Mouse (Mus musculus) midbrain, embryonic 14.5 days (tissue): Measurements from ENCODE around the gene Rtf2. TPM values are rescaled to one million over a fixed set of nuclear protein-coding genes. Genes with fewer than 3 reads are reported as not detected.

Source experiments
- ATAC-seq: fragments of 200-750 bp; cut with Nextera tagmentation; 2 replicates; pipeline ENCODE4 v1.8.0; 2017; ENCODE audit warnings: moderate number of reproducible peaks, moderate library complexity; ENCODE audit not compliant: low FRiP score, low TSS enrichment
- DNase-seq: peaks from one replicate; pipeline ENCODE4 v3.0.0-alpha.2; 2015
- H3K27ac ChIP-seq: fragments of 300-500 bp; sonication (generic); replicated peaks from 2 replicates; pipeline ENCODE4 v1.5.1; 2014; ENCODE audit warnings: mild to moderate bottlenecking, low read depth, low read length, moderate library complexity
- H3K27me3 ChIP-seq: fragments of 300-500 bp; sonication (generic); 2 replicates; pipeline ENCODE4 v1.6.1; 2014; ENCODE audit warnings: low read length, control low read depth, mixed read lengths; ENCODE audit not compliant: control insufficient read depth, insufficient read depth
- H3K36me3 ChIP-seq: fragments of 300-500 bp; sonication (generic); 2 replicates; pipeline ENCODE4 v1.6.1; 2014; ENCODE audit warnings: low read length, control low read depth; ENCODE audit not compliant: control insufficient read depth, insufficient read depth
- H3K4me1 ChIP-seq: fragments of 300-500 bp; sonication (generic); 2 replicates; pipeline ENCODE4 v1.6.1; 2014; ENCODE audit warnings: mild to moderate bottlenecking, antibody characterized with exemption, low read length, control low read depth; ENCODE audit not compliant: control insufficient read depth, insufficient read depth
- H3K4me2 ChIP-seq: fragments of 300-500 bp; sonication (generic); 2 replicates; pipeline ENCODE4 v1.6.1; 2014; ENCODE audit warnings: mild to moderate bottlenecking, low read length, moderate library complexity
- H3K4me3 ChIP-seq: fragments of 300-500 bp; sonication (generic); replicated peaks from 2 replicates; pipeline ENCODE4 v1.5.1; 2014; ENCODE audit warnings: low read depth, low read length
- H3K9ac ChIP-seq: fragments of 300-500 bp; sonication (generic); replicated peaks from 2 replicates; pipeline ENCODE4 v1.6.1; 2014; ENCODE audit warnings: mild to moderate bottlenecking, low read length, moderate library complexity
- H3K9me3 ChIP-seq: fragments of 300-500 bp; sonication (generic); 2 replicates; pipeline ENCODE4 v1.6.1; 2016; ENCODE audit warnings: low read length, control low read depth, mixed read lengths; ENCODE audit not compliant: control insufficient read depth
- WGBS: fragments of 180-500 bp; shearing (Covaris S2); extraction: QIAGEN DNeasy Blood & Tissue Kit; methylation state at CpG from one replicate; pipeline ENCODE4 v1.1.7; 2014; 5-methylcytosine and 5-hydroxymethylcytosine counted together
- polyA plus RNA-seq: library from polyadenylated mRNA; unstranded; fragments of >200 nt; fragmentation: Nextera tagmentation; extraction: Ambion mirVana; gene quantifications from 2 replicates; pipeline ENCODE4 v1.2.1, GENCODE M21; 2014

Gene Rtf2
- polyA plus RNA-seq, 1 experiment from 2014 or later = 101 TPM

DNA sequence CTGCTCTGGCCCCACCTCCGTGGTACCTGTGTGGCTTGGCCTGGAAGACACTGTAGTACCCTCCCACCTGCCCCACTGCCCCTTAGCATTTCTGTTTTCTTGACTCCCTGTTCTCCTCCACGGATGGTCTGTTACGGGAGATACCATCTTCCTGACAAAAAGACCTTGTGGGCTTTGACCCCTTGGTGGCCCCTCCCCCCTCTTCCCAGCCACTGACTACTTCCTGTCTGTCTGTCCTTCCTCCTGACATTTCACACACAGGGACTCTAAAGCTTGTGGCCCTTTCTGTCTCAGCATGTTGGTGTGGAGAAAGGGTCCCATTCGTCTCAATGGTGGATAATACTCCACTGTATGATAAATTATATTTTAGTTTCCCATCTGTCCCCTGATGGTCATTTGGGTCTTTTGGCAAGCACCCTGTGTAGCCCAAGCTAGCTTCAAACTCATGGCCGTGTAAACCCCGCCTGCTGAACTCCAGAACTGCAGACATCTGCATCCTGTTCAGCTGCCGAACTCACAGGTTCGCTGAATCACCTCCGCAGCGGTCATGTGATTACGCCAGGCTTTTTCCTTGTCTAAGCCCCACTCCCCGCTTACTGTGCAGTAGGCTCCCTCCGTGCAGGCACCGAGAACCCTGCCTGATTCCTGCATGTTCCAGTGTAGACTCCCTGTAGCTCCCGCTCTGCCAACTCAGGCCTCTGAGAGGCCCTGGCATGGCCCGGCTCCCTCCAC lies 41.5 kb downstream of the Rtf2 start:
- ATAC-seq = no peak
- Histone ChIP-seq H3K27me3 (no peaks in the 10 kb centered on the region), H3K9ac (no peak overlapping the region), H3K36me3 (no peaks in the 10 kb centered on the region), H3K27ac (no peak overlapping the region), H3K4me1 (no peaks in the 10 kb centered on the region), H3K4me3 (no peak overlapping the region), H3K9me3 (no peaks in the 10 kb centered on the region), H3K4me2 (no peak overlapping the region)
- 89% methylated on average over 16 of the region's 16 CpGs for WGBS
- DNase-seq = no peak

DNA sequence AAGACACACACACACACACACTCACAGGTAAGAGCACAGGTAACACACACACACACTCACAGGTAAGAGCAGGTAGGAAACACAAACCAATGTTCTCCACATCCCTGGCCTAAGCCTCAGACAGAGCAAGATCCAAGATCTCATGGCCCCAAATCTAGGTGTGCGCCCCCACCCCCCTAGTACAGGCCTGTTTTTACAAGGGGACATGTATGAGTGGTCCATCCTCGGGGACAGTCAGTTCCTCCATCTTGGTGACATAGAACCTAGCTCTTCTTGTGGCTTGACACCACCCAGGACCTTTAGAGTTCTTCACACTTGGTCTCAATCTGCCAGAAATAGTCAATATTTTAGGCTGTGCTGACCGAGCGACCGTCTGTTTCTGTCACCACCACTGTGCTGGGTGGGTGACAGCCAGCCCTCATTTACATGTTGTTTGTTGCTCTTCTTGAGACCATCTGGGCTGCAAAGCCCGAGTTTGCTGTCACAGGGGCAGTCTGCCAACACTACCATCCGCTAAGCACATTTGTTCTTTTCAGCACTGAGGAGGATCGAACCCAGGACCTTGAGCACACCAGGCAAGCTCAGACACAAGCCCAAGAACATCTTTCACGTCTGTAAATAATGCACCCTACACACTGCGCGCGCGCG lies 43.5 kb downstream of the Rtf2 start:
- no peak for DNase-seq
- no peak for ATAC-seq
- no peaks in the 10 kb centered on the region for H3K27me3 ChIP-seq
- H3K4me3 ChIP-seq = no peak overlapping the region
- H3K4me2 ChIP-seq = no peak overlapping the region
- H3K36me3 ChIP-seq = no peaks in the 10 kb centered on the region
- 84% methylated on average over 14 of the region's 14 CpGs for WGBS
- H3K9ac ChIP-seq = no peak overlapping the region
- no peak overlapping the region for H3K27ac ChIP-seq
- no peaks in the 10 kb centered on the region for H3K9me3 ChIP-seq
- H3K4me1 ChIP-seq = no peaks in the 10 kb centered on the region

DNA sequence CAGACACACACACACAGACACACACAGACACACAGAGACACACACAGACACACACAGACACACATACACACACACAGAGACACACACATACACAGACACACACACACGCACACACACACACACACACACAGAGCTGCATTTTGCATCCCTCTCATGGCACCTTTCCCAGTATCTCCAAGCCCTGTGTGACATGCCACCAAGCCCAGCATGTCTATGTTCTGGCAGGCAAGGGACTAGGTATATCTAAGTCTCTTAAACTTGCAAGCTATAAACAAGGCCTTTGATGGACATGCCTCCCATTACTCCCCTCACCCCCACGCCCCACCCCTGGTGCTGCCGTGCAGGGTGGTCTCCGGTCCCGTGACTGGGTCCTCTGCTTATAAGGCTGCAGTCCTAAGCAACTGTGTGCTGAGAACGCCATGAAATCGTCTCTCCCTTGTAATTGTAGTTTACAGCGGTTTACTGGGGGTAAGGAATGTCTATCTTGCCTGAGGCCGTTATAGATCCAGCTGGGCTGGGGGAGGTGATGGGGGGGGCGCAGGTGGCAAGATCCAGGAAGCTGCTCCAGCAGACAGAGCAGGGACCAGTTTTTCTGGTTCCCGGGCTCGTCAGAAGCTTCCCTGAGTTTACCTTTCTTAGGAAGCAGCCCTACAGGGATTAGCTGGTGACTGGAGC lies 44.5 kb downstream of the Rtf2 start:
- WGBS = 45% methylated on average over 12 of the region's 12 CpGs
- H3K9ac ChIP-seq = no peak overlapping the region
- no peaks in the 10 kb centered on the region for H3K9me3 ChIP-seq
- no peaks in the 10 kb centered on the region for H3K4me1 ChIP-seq
- no peaks in the 10 kb centered on the region for H3K36me3 ChIP-seq
- no peak overlapping the region for H3K4me3 ChIP-seq
- DNase-seq (no peak), ATAC-seq (no peak)
- H3K27me3 ChIP-seq = no peaks in the 10 kb centered on the region
- no peak overlapping the region for H3K4me2 ChIP-seq
- no peak overlapping the region for H3K27ac ChIP-seq

DNA sequence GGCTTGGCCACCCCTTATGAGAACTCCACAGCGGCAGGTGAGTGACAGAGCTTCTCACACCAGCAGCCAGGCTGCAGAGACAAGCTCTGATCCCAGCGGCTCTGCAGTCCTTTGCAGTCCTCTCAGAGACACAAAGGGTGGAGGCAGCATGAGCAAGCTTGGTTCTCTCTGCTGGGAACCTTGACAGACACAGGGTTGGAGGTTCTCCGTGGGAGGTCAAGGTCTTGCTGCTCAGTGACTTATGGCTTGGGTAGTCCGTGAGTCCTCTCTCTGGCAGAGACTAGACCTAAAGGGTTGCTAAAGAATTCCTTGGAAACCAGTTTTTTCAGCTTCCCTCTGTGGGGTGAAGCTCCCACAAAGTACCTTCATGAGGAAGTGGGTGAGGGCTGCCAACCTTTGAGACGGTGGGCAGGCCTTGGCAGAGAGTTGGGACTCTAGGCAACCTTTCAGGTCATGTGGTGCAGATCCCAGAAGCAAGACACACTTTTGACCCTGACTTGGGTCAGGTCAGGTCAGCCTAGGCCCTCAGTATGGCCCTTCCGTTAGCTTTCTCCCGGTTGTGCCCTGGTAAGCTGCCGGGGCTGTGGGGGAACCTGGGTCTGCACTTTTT lies 56.5 kb downstream of the Rtf2 start:
- WGBS = 75% methylated on average over 8 of the region's 8 CpGs

GRCm38 (mm10) chr2:172498823-172499222 lies 58.5 kb downstream of the Rtf2 start:
- no peak overlapping the region for H3K4me2 ChIP-seq
- no peaks in the 10 kb centered on the region for H3K27me3 ChIP-seq
- ATAC-seq (no peak), DNase-seq (no peak)
- no peaks in the 10 kb centered on the region for H3K36me3 ChIP-seq
- H3K27ac ChIP-seq = no peak overlapping the region
- no peaks in the 10 kb centered on the region for H3K4me1 ChIP-seq
- no peak overlapping the region for H3K9ac ChIP-seq
- no peaks in the 10 kb centered on the region for H3K9me3 ChIP-seq
- WGBS = 38% methylated on average over 3 of the region's 3 CpGs
- no peak overlapping the region for H3K4me3 ChIP-seq

More for the DNA sequence above, 56.5 kb downstream of the Rtf2 start:
- Histone ChIP-seq H3K4me1 (no peaks in the 10 kb centered on the region), H3K36me3 (no peaks in the 10 kb centered on the region), H3K4me3 (no peak overlapping the region), H3K27me3 (no peaks in the 10 kb centered on the region), H3K9me3 (no peaks in the 10 kb centered on the region), H3K9ac (no peak overlapping the region), H3K4me2 (no peak overlapping the region), H3K27ac (no peak overlapping the region)
- DNase-seq (no peak), ATAC-seq (no peak)

GRCm38 (mm10) chr2:172500752-172501316 lies 60.5 kb downstream of the Rtf2 start:
- no peak overlapping the region for H3K4me3 ChIP-seq
- DNase-seq (no peak), ATAC-seq (no peak)
- 60% methylated on average over 7 of the region's 7 CpGs for WGBS
- no peak overlapping the region for H3K27ac ChIP-seq
- no peaks in the 10 kb centered on the region for H3K4me1 ChIP-seq
- H3K36me3 ChIP-seq = no peaks in the 10 kb centered on the region
- H3K9me3 ChIP-seq = no peaks in the 10 kb centered on the region
- H3K27me3 ChIP-seq = no peaks in the 10 kb centered on the region
- H3K9ac ChIP-seq = no peak overlapping the region
- H3K4me2 ChIP-seq = no peak overlapping the region

GRCm38 (mm10) chr2:172501341-172501740 lies 61.0 kb downstream of the Rtf2 start:
- no peak overlapping the region for H3K27ac ChIP-seq
- DNase-seq (peak; percentile 87), ATAC-seq (no peak)
- no peak overlapping the region for H3K4me2 ChIP-seq
- H3K36me3 ChIP-seq = no peaks in the 10 kb centered on the region
- no peaks in the 10 kb centered on the region for H3K4me1 ChIP-seq
- no peak overlapping the region for H3K4me3 ChIP-seq
- no peaks in the 10 kb centered on the region for H3K27me3 ChIP-seq
- WGBS = 2% methylated on average over 4 of the region's 4 CpGs
- H3K9me3 ChIP-seq = no peaks in the 10 kb centered on the region
- no peak overlapping the region for H3K9ac ChIP-seq

- WGBS = 84% methylated on average over 14 of the region's 14 CpGs
- H3K9ac ChIP-seq = no peak overlapping the region
- ATAC-seq = no peak
Observed at GRCm38 (mm10) chr2:172502168-172502567, 61.8 kb downstream of the Rtf2 start.

More at GRCm38 (mm10) chr2:172502168-172502567, 61.8 kb downstream of the Rtf2 start:
- Histone ChIP-seq H3K4me3 (no peak overlapping the region), H3K4me2 (no peak overlapping the region), H3K9me3 (no peaks in the 10 kb centered on the region), H3K4me1 (no peaks in the 10 kb centered on the region), H3K36me3 (no peaks in the 10 kb centered on the region), H3K27me3 (no peaks in the 10 kb centered on the region), H3K27ac (no peak overlapping the region)
- no peak for DNase-seq
